Mouse (Mus musculus) urinary bladder, adult 2 months (tissue): Measurements from ENCODE around the gene Pold2. TPM values are rescaled to one million over a fixed set of nuclear protein-coding genes. Genes with fewer than 3 reads are reported as not detected.

Source experiments
- polyA plus RNA-seq: library from polyadenylated mRNA; depleted of rRNA; stranded (reverse); fragments of >200 nt; gene quantifications from 2 replicates; pipeline ENCODE4 v1.2.3, GENCODE M21; 2012; rRNA removed

The Pold2 gene
- polyA plus RNA-seq, 1 experiment, result 43.2 TPM

Other genes starting within 250 kb of the Pold2 start
- 81.2 and 82.7 TPM in 2 replicates for gene Mrps24, start 162.6 kb downstream of the Pold2 start, polyA plus RNA-seq
- gene Urgcp, start 115.9 kb downstream of the Pold2 start, polyA plus RNA-seq, result 20.2 and 21.0 TPM in 2 replicates
- 97.5 and 103 TPM in 2 replicates for gene Dbnl, start 89.8 kb downstream of the Pold2 start, polyA plus RNA-seq
- gene Pgam2, start 74.6 kb downstream of the Pold2 start, polyA plus RNA-seq, result 0.58 and 0.75 TPM in 2 replicates
- 28.0 and 30.4 TPM in 2 replicates for gene Polm, start 40.3 kb downstream of the Pold2 start, polyA plus RNA-seq
- gene Aebp1, start 16.3 kb downstream of the Pold2 start, polyA plus RNA-seq, result 110 and 160 TPM in 2 replicates
- gene Myl7, start 20.5 kb upstream of the Pold2 start, polyA plus RNA-seq, result 1.4 and 3.7 TPM in 2 replicates
- gene Gck, start 71.8 kb upstream of the Pold2 start, polyA plus RNA-seq, result 0.03 and 0.08 TPM in 2 replicates
- 35.5 and 45.1 TPM in 2 replicates for gene Ykt6, start 77.4 kb upstream of the Pold2 start, polyA plus RNA-seq
- 3.0 and 3.9 TPM in 2 replicates for gene Camk2b, start 188.1 kb upstream of the Pold2 start, polyA plus RNA-seq